Mouse (Mus musculus): Measurements from ENCODE around the gene Znrd1.

Znrd1 gene

GRCm38 (mm10) chr17:36970316-36970890 lies 12.0 kb upstream of the Znrd1 start:
- no peak for DNase-seq (ENCODE audit: low spot score)

GRCm38 (mm10) chr17:36966875-36967274 lies 8.5 kb upstream of the Znrd1 start:
- DNase-seq (ENCODE audit: low spot score): no peak

- DNase-seq (ENCODE audit: low spot score): no peak
Measured at GRCm38 (mm10) chr17:36961125-36961524, 2.8 kb upstream of the Znrd1 start.

GRCm38 (mm10) chr17:36958884-36959283 lies 525 bp upstream of the Znrd1 start:
- DNase-seq (ENCODE audit: low spot score): no peak

GRCm38 (mm10) chr17:36953062-36953461 lies 5.3 kb downstream of the Znrd1 start:
- DNase-seq (ENCODE audit: low spot score): no peak

GRCm38 (mm10) chr17:36952631-36953030 lies 5.7 kb downstream of the Znrd1 start:
- DNase-seq (ENCODE audit: low spot score): no peak

GRCm38 (mm10) chr17:36950981-36951947 lies 7.1 kb downstream of the Znrd1 start, which contains the start of gene Ppp1r11:
Gene Ppp1r11 (minus strand): TSS chr17:36951741.
- peak; percentile 99 for DNase-seq (ENCODE audit: low spot score)

GRCm38 (mm10) chr17:36949265-36949664 lies 9.1 kb downstream of the Znrd1 start:
- no peak for DNase-seq (ENCODE audit: low spot score)

- no peak for DNase-seq (ENCODE audit: low spot score)
Measured at GRCm38 (mm10) chr17:36948286-36948685, 10.1 kb downstream of the Znrd1 start.

GRCm38 (mm10) chr17:36947051-36947819 lies 11.1 kb downstream of the Znrd1 start:
- no peak for DNase-seq (ENCODE audit: low spot score)

GRCm38 (mm10) chr17:36944121-36944775 lies 14.1 kb downstream of the Znrd1 start:
- no peak for DNase-seq (ENCODE audit: low spot score)

GRCm38 (mm10) chr17:36943691-36944090 lies 14.7 kb downstream of the Znrd1 start:
- no peak for DNase-seq (ENCODE audit: low spot score)

- no peak for DNase-seq (ENCODE audit: low spot score)
Measured at GRCm38 (mm10) chr17:36942791-36943471, 15.4 kb downstream of the Znrd1 start, which contains the start of gene Rnf39. Gene Rnf39 (plus strand): TSS chr17:36942918.

- DNase-seq (ENCODE audit: low spot score): no peak
Measured at GRCm38 (mm10) chr17:36942391-36942790, 16.0 kb downstream of the Znrd1 start.

- peak; percentile 34 for DNase-seq (ENCODE audit: low spot score)
Measured at GRCm38 (mm10) chr17:36938056-36938455, 20.3 kb downstream of the Znrd1 start.

GRCm38 (mm10) chr17:36931806-36932205 lies 26.6 kb downstream of the Znrd1 start:
- peak; percentile 46 for DNase-seq (ENCODE audit: low spot score)

- no peak for DNase-seq (ENCODE audit: low spot score)
Measured at GRCm38 (mm10) chr17:36931130-36931529, 27.2 kb downstream of the Znrd1 start.

GRCm38 (mm10) chr17:36930233-36930632 lies 28.1 kb downstream of the Znrd1 start:
- no peak for DNase-seq (ENCODE audit: low spot score)

GRCm38 (mm10) chr17:36929236-36929932 lies 29.0 kb downstream of the Znrd1 start:
- no peak for DNase-seq (ENCODE audit: low spot score)

GRCm38 (mm10) chr17:36927496-36928120 lies 30.8 kb downstream of the Znrd1 start:
- no peak for DNase-seq (ENCODE audit: low spot score)
